Mouse (Mus musculus) midbrain, embryonic 16.5 days (tissue): ENCODE results near the gene Mn1. TPM values are rescaled to one million over a fixed set of nuclear protein-coding genes. Genes with fewer than 3 reads are reported as not detected.

Source experiments
- ATAC-seq: fragments of 200-750 bp; cut with Nextera tagmentation; 2 replicates; pipeline ENCODE4 v1.8.0; 2017; ENCODE audit warnings: moderate TSS enrichment
- H3K27ac ChIP-seq: fragments of 300-500 bp; sonication (generic); 2 replicates; pipeline ENCODE4 v1.5.1; 2014; ENCODE audit warnings: mild to moderate bottlenecking, low read length, mixed read lengths
- H3K27me3 ChIP-seq: fragments of 300-500 bp; sonication (generic); 2 replicates; pipeline ENCODE4 v1.6.1; 2014; ENCODE audit warnings: low read depth, low read length, mixed read lengths; ENCODE audit not compliant: control insufficient read depth, insufficient read depth
- H3K36me3 ChIP-seq: fragments of 300-500 bp; sonication (generic); 2 replicates; pipeline ENCODE4 v1.6.1; 2014; ENCODE audit warnings: mild to moderate bottlenecking, low read length, moderate library complexity, mixed read lengths; ENCODE audit not compliant: control insufficient read depth, insufficient read depth
- H3K4me1 ChIP-seq: fragments of 300-500 bp; sonication (generic); 2 replicates; pipeline ENCODE4 v1.6.1; 2014; ENCODE audit warnings: mild to moderate bottlenecking, low read length, mixed read lengths; ENCODE audit not compliant: control insufficient read depth, insufficient read depth
- H3K4me2 ChIP-seq: fragments of 300-500 bp; sonication (generic); 2 replicates; pipeline ENCODE4 v1.6.1; 2014; ENCODE audit warnings: mild to moderate bottlenecking, low read length, mixed read lengths
- H3K4me3 ChIP-seq: fragments of 300-500 bp; sonication (generic); 2 replicates; pipeline ENCODE4 v1.5.1; 2014; ENCODE audit warnings: low read depth, mild to moderate bottlenecking, low read length, moderate library complexity, mixed read lengths
- H3K9ac ChIP-seq: fragments of 300-500 bp; sonication (generic); 2 replicates; pipeline ENCODE4 v1.6.1; 2014; ENCODE audit warnings: low read depth, low read length, mixed read lengths
- H3K9me3 ChIP-seq: fragments of 300-500 bp; sonication (generic); replicated peaks from 2 replicates; pipeline ENCODE4 v1.6.1; 2014; ENCODE audit warnings: mild to moderate bottlenecking, low read length, mixed read lengths; ENCODE audit not compliant: control insufficient read depth, poor library complexity, severe bottlenecking
- WGBS: fragments of 180-500 bp; shearing (Covaris S2); extraction: QIAGEN DNeasy Blood & Tissue Kit; methylation state at CpG from one replicate; pipeline ENCODE4 v1.1.7; 2014; 5-methylcytosine and 5-hydroxymethylcytosine counted together
- polyA plus RNA-seq: library from polyadenylated mRNA; unstranded; fragments of >200 nt; fragmentation: Nextera tagmentation; extraction: Ambion mirVana; gene quantifications from 2 replicates; pipeline ENCODE4 v1.2.1, GENCODE M21; 2015

Gene Mn1
- polyA plus RNA-seq, 1 experiment from 2014 or later: 50.3 TPM

DNA sequence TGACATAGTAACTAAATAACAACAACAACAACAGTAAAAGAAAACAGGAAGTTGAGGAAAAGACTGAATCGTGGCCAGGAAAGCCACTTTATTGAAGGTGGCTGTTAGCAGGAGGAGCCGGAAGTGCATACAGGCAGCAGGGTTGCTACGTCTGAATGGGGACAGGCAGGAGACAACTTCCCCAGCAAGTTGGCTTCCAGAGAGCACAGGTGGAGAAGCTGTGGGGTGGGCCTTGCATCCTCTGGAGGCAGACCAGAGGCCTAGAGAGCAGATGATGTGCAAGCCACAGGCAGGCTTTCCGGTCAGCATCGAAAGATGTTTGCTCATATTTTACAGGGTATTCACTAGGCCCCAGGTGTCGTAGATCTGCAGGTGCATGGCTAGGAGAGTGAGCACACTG, 88.7 kb downstream of the Mn1 start:
- H3K4me2 ChIP-seq: no peak overlapping the region
- no peak overlapping the region for H3K27ac ChIP-seq
- 96% methylated on average over 6 of the region's 6 CpGs for WGBS
- H3K9ac ChIP-seq: no peak overlapping the region
- peaks cover 2% of the 10 kb centered on the region; the same call in 1 of the 2 replicates for H3K4me1 ChIP-seq
- H3K9me3 ChIP-seq: no peaks in the 10 kb centered on the region
- no peaks in the 10 kb centered on the region for H3K27me3 ChIP-seq
- no peak overlapping the region for H3K4me3 ChIP-seq
- no peak for ATAC-seq
- no peaks in the 10 kb centered on the region for H3K36me3 ChIP-seq

DNA sequence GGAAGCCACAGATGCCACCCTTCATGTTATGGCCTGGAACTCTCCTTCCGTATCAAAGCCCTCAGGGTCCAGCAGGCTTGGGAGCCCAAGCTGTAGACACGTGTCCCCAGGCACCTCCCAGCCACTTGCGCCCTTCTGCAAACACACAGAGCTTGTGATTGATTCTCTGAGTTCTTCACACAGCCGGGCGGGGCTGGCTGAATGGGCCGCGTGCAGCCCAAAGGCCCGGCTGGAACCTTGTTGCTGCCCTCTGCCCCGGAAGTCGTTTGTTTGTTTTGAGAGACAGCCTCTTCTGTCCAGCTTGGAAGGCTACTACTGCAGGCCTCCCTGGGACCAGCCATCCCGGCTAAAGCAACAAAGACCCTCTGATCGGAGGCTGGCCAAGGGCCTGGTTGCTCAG, 89.2 kb downstream of the Mn1 start:
- Histone ChIP-seq H3K4me2 (no peak overlapping the region), H3K27me3 (no peaks in the 10 kb centered on the region), H3K27ac (no peak overlapping the region), H3K4me3 (no peak overlapping the region), H3K36me3 (no peaks in the 10 kb centered on the region), H3K9me3 (no peaks in the 10 kb centered on the region), H3K9ac (no peak overlapping the region), H3K4me1 (peaks cover 2% of the 10 kb centered on the region; the same call in 1 of the 2 replicates)
- ATAC-seq: no peak
- 58% methylated on average over 12 of the region's 12 CpGs for WGBS

Other genes starting within 250 kb of the Mn1 start
- 96.9 and 98.7 TPM in 2 replicates for gene Pitpnb, start 86.6 kb upstream of the Mn1 start, polyA plus RNA-seq